Mouse (Mus musculus) MEL (cell line): Measurements from ENCODE around the gene Slc11a2.

Experiments
- CHD1 ChIP-seq: IDR thresholded peaks from 2 replicates; pipeline ENCODE4 v1.6.1; 2012; ENCODE audit warnings: low read depth, mild to moderate bottlenecking, inconsistent platforms, low read length, improper control_type of control experiment
- CTCF ChIP-seq, 3 experiments: IDR thresholded peaks in 2 of 3; conservative IDR thresholded peaks in 1 of 3; 2 replicates each; pipeline ENCODE4 v1.5.1; 2011 to 2012; ENCODE audit warnings: low read length in 3 of 3, low read depth in 2 of 3, mild to moderate bottlenecking in 2 of 3, improper control_type of control experiment in 1 of 3, inconsistent platforms in 1 of 3, mixed read lengths in 1 of 3, moderate library complexity in 1 of 3; ENCODE audit not compliant: control insufficient read depth in 1 of 3, insufficient read depth in 1 of 3, poor library complexity in 1 of 3, severe bottlenecking in 1 of 3
- E2F4 ChIP-seq: IDR thresholded peaks from 2 replicates; pipeline ENCODE4 v1.6.1; 2011; ENCODE audit warnings: low read depth, low read length, improper control_type of control experiment, borderline replicate concordance
- EP300 ChIP-seq, 2 experiments: IDR thresholded peaks; 2 replicates each; pipeline ENCODE4 v1.6.1; 2011; ENCODE audit warnings: improper control_type of control experiment in 2 of 2, low read length in 2 of 2, low read depth in 1 of 2, mild to moderate bottlenecking in 1 of 2
- ETS1 ChIP-seq: IDR thresholded peaks from 2 replicates; pipeline ENCODE4 v1.6.1; 2012; ENCODE audit warnings: low read depth, mild to moderate bottlenecking, inconsistent platforms, low read length, improper control_type of control experiment, moderate library complexity
- GABPA ChIP-seq: IDR thresholded peaks from 2 replicates; pipeline ENCODE4 v1.6.1; 2012; ENCODE audit warnings: low read depth, mild to moderate bottlenecking, inconsistent platforms, low read length, improper control_type of control experiment, moderate library complexity
- GATA1 ChIP-seq: IDR thresholded peaks from 2 replicates; pipeline ENCODE4 v1.6.1; 2011; ENCODE audit warnings: low read depth, low read length, improper control_type of control experiment
- MAX ChIP-seq: IDR thresholded peaks from 2 replicates; pipeline ENCODE4 v1.6.1; 2011; ENCODE audit warnings: low read length, improper control_type of control experiment
- MAZ ChIP-seq: IDR thresholded peaks from 2 replicates; pipeline ENCODE4 v1.6.1; 2012; ENCODE audit warnings: low read depth, mild to moderate bottlenecking, inconsistent platforms, low read length, improper control_type of control experiment
- POLR2A ChIP-seq, 2 experiments: IDR thresholded peaks; 2 replicates each; pipeline ENCODE4 v1.6.1; 2011 to 2012; ENCODE audit warnings: low read length in 2 of 2, mild to moderate bottlenecking in 2 of 2, control low read depth in 1 of 2, improper control_type of control experiment in 1 of 2, low read depth in 1 of 2, moderate library complexity in 1 of 2; ENCODE audit not compliant: control insufficient read depth in 1 of 2, insufficient read depth in 1 of 2, poor library complexity in 1 of 2
- RAD21 ChIP-seq: IDR thresholded peaks from 2 replicates; pipeline ENCODE4 v1.6.1; 2011; ENCODE audit warnings: mild to moderate bottlenecking, low read depth, low read length, improper control_type of control experiment
- TBP ChIP-seq: IDR thresholded peaks from 2 replicates; pipeline ENCODE4 v1.8.0; 2011; ENCODE audit warnings: low read depth, low read length, improper control_type of control experiment
- UBTF ChIP-seq: IDR thresholded peaks from 2 replicates; pipeline ENCODE4 v1.6.1; 2012; ENCODE audit warnings: low read depth, mild to moderate bottlenecking, inconsistent platforms, low read length, improper control_type of control experiment, moderate library complexity, borderline replicate concordance; ENCODE audit not compliant: insufficient read depth
- ZC3H11A ChIP-seq: IDR thresholded peaks from 2 replicates; pipeline ENCODE4 v1.6.1; 2012; ENCODE audit warnings: low read depth, mild to moderate bottlenecking, inconsistent platforms, low read length, improper control_type of control experiment

GRCm38 (mm10) chr15:100355876-100356275 lies 69.0 kb downstream of the Slc11a2 start:
- TF ChIP-seq MAX (no peak), E2F4 (no peak), EP300 (IDR thresholded peaks at IDR 0.05; ENCODE audit: low read depth in 1 of 2, low read length in 2 of 2) (no peak), TBP (no peak), GATA1 (no peak), ETS1 (no peak), CTCF (IDR thresholded peaks at IDR 0.05 in 2 of 3, conservative IDR thresholded peaks at IDR 0.05 in 1 of 3; ENCODE audit: control insufficient read depth in 1 of 3, insufficient read depth in 1 of 3, low read depth in 2 of 3, low read length in 3 of 3, poor library complexity in 1 of 3, severe bottlenecking in 1 of 3) (no peak), POLR2A (IDR thresholded peaks at IDR 0.05; ENCODE audit: control insufficient read depth in 1 of 2, insufficient read depth in 1 of 2, low read depth in 1 of 2, low read length in 2 of 2, poor library complexity in 1 of 2) (no peak), CHD1 (no peak), ZC3H11A (no peak), GABPA (no peak), UBTF (no peak), MAZ (no peak), RAD21 (no peak)
